Mouse (Mus musculus) kidney, adult 2 months (tissue): Measurements from ENCODE around the gene Tbc1d1. TPM values are rescaled to one million over a fixed set of nuclear protein-coding genes. Genes with fewer than 3 reads are reported as not detected.

Source experiments
- DNase-seq: peaks from one replicate; pipeline ENCODE4 v3.0.0; 2021
- H3K27ac ChIP-seq: fragments of 200-500 bp; 2 replicates; pipeline ENCODE4 v1.5.1; 2012; ENCODE audit warnings: low read depth, low read length, control low read depth, inconsistent platforms; ENCODE audit not compliant: insufficient read depth
- H3K27me3 ChIP-seq: fragments of 200-500 bp; replicated peaks from 2 replicates; pipeline ENCODE4 v1.6.1; 2012; ENCODE audit warnings: mild to moderate bottlenecking, moderate library complexity, low read length, inconsistent platforms; ENCODE audit not compliant: control insufficient read depth, insufficient read depth
- H3K36me3 ChIP-seq: fragments of 200-500 bp; 2 replicates; pipeline ENCODE4 v1.6.1; 2012; ENCODE audit warnings: mild to moderate bottlenecking, moderate library complexity, low read length, inconsistent platforms; ENCODE audit not compliant: control insufficient read depth, insufficient read depth
- H3K4me1 ChIP-seq: fragments of 200-500 bp; 2 replicates; pipeline ENCODE4 v1.6.1; 2011; ENCODE audit warnings: low read length; ENCODE audit not compliant: control insufficient read depth, insufficient read depth
- H3K4me3 ChIP-seq: fragments of 200-500 bp; 2 replicates; pipeline ENCODE4 v1.5.1; 2011; ENCODE audit warnings: mild to moderate bottlenecking, low read depth, low read length, control low read depth; ENCODE audit not compliant: insufficient read depth
- CTCF ChIP-seq: fragments of 200-500 bp; conservative IDR thresholded peaks from 2 replicates; pipeline ENCODE4 v1.5.1; 2011; ENCODE audit warnings: low read depth, mild to moderate bottlenecking, control low read depth, low read length, moderate library complexity, mixed read lengths; ENCODE audit not compliant: insufficient read depth, insufficient read length
- POLR2A ChIP-seq: fragments of 200-500 bp; IDR thresholded peaks from one replicate; pipeline ENCODE4 v1.6.1; 2011; ENCODE audit warnings: low read depth, low read length, control low read depth
- WGBS: fragments of 180-500 bp; shearing (Covaris S2); methylation state at CpG from one replicate; pipeline ENCODE4 v1.1.7; 2018; 5-methylcytosine and 5-hydroxymethylcytosine counted together
- polyA plus RNA-seq: library from polyadenylated mRNA; depleted of rRNA; stranded (reverse); fragments of >200 nt; gene quantifications from 2 replicates; pipeline ENCODE4 v1.2.3, GENCODE M21; 2012

Gene Tbc1d1
- polyA plus RNA-seq, 1 experiment = 38.3 TPM

DNA sequence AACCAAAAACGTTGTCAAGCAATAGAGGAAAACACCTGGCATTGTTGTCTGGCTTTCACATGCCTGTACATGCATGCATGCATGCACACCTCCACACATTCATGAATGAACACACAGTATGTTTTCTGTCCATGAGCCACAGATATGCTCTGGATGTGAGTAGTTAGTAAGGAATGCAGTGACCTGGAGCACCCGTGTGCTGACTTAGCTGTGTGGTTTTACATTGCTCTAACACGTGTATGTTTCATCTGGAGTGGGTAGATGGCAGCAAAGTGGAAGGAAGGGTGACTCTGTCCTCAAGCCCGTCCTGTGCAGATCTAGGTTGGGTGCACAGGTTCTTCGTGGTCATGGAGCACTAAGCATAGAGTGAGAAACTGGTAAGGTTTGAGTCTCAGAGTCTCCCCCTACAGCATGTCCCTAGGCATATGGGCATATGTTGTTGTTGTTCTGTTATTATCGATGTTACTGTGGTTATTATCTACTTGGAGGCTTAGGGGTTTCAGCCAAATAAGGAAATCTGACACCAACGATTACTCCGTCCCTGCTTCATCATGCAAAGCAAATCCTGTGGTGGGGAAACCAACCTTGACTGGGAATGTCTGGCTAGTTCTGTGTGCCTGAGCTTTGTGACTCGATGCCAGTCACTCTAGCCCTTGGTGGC lies 86.8 kb downstream of the Tbc1d1 start:
- no peak for DNase-seq
- peaks cover 28% of the 10 kb centered on the region for H3K4me1 ChIP-seq
- no peak overlapping the region for H3K4me3 ChIP-seq
- no peaks in the 10 kb centered on the region for H3K27me3 ChIP-seq
- WGBS = 27% methylated on average over 9 of the region's 9 CpGs
- no peaks in the 10 kb centered on the region for H3K36me3 ChIP-seq
- TF ChIP-seq CTCF = no peak
- TF ChIP-seq POLR2A = no peak
- H3K27ac ChIP-seq = peak overlapping the region; percentile 3; the same call in 1 of the 2 replicates

DNA sequence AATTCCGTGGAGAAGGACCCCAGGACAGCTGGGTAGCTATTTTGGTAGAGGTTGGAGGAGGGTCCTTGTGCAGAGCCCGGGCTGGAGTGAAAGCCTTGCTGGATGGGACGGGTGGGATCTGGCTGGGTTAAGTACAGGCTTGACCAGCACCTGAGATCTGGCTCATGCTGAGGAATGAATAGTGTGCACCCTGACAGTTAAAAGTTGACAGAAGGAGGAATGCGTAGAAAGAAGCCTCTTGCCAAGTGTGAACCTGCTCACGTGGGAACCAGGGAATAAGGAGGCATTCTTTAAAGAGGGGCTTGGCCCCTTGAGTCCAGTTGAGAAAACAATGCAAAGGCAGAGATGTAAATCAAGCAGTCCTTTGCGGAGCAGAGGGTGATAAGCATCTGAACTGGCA lies 87.6 kb downstream of the Tbc1d1 start:
- Histone ChIP-seq H3K36me3 (no peaks in the 10 kb centered on the region), H3K4me3 (no peak overlapping the region), H3K27ac (peak overlapping the region; percentile 2; the same call in 1 of the 2 replicates), H3K4me1 (peaks cover 28% of the 10 kb centered on the region), H3K27me3 (no peaks in the 10 kb centered on the region)
- TF ChIP-seq CTCF = no peak
- TF ChIP-seq POLR2A = no peak
- 41% methylated on average over 6 of the region's 6 CpGs for WGBS
- peak; percentile 55 for DNase-seq

DNA sequence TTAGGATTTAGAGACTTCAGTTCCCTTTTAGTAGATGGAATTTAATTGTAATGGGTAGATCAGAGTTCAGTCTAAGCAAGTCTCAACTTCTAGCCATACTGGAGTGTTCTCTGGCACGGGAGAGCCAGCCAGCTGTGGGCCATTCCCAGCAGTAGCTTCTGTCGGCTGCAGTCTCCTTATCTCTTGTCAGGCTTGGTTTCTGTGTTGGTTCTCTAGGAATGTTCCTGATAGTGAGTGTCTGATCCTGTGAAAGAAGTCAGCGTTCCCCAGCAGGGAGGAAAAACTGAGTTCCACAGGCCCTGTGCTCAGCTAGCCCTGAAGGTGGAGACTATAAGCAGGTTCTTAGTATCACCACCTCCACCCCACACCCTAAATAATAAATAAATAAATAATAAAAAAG lies 88.2 kb downstream of the Tbc1d1 start:
- no peak overlapping the region for H3K4me3 ChIP-seq
- H3K4me1 ChIP-seq = peaks cover 30% of the 10 kb centered on the region
- H3K27me3 ChIP-seq = no peaks in the 10 kb centered on the region
- H3K27ac ChIP-seq = no peak overlapping the region
- WGBS = 44% methylated on average over 3 of the region's 3 CpGs
- no peak for DNase-seq
- TF ChIP-seq POLR2A = no peak
- no peak for TF ChIP-seq CTCF
- H3K36me3 ChIP-seq = no peaks in the 10 kb centered on the region

DNA sequence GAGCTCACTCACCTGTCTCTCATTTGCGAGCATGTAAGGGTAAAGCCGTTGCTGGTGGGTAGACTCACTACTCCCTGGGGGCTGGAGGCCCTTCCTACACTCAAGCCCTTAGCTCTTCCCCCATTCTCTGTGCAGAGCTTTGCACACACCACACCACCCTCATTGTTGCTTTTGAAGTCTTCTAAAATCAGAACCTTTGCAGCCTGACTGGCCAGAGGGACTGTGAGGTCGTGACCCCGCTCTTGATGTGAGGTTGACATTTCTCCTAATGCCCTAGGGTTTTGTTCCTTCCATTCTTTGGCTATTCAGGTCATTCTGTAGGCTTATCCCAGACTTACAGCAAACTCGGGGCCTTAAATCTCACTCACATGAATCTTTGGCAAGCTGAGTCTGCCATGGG lies 88.6 kb downstream of the Tbc1d1 start:
- 74% methylated on average over 5 of the region's 5 CpGs for WGBS
- TF ChIP-seq CTCF (no peak), POLR2A (no peak)

DNA sequence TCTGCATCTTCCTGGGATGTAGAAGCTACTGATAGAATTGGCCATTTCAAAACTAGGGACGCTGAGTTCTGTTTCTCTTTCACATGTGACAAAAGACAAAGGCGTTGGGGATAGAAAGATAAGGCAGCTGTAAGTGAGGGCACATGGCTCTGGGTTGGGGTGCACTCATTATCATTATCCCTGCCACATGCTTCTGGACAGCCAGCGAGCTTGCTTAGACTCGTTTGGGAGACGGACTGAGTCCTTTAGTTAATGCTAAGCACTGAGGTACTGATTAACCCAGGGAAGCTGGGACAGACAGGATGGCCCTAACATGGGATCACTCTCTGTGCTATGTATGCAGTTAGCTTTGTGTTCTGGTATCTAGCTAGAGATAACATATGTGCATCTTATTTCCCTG lies 95.3 kb downstream of the Tbc1d1 start:
- WGBS = 34% methylated on average over 5 of the region's 5 CpGs
- peaks cover 27% of the 10 kb centered on the region for H3K4me1 ChIP-seq
- peak; percentile 91 for DNase-seq
- TF ChIP-seq CTCF (no peak), POLR2A (no peak)
- no peaks in the 10 kb centered on the region for H3K27me3 ChIP-seq
- H3K4me3 ChIP-seq = no peak overlapping the region
- no peaks in the 10 kb centered on the region for H3K36me3 ChIP-seq
- H3K27ac ChIP-seq = peak overlapping the region; percentile 77

More for the DNA sequence above, 88.6 kb downstream of the Tbc1d1 start:
- no peak for DNase-seq
- Histone ChIP-seq H3K36me3 (no peaks in the 10 kb centered on the region), H3K27ac (no peak overlapping the region), H3K4me3 (no peak overlapping the region), H3K27me3 (no peaks in the 10 kb centered on the region), H3K4me1 (peaks cover 30% of the 10 kb centered on the region)

DNA sequence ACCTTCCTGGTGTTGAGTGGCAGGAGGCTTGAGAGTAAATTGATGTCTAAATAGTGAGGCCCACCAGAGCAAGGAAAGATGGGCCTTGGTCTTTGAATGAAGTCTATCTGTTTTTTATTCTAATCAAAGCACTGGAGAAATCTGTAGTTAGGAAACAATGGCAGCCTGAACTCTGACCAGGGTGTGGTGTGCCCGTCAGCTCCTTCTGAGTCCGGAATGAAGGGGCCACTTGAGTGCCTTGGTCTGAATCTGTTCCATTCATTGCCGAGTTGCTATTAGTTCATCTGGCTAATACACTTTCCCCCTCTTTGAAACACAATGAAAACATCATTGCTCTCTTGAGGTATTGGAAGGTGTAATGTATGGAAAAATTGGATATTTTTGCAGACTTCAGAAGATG lies 98.2 kb downstream of the Tbc1d1 start:
- Histone ChIP-seq H3K4me3 (peak overlapping the region; percentile 38), H3K27ac (peak overlapping the region; percentile 73), H3K36me3 (no peaks in the 10 kb centered on the region), H3K27me3 (no peaks in the 10 kb centered on the region), H3K4me1 (peaks cover 25% of the 10 kb centered on the region)
- WGBS = 57% methylated on average over 3 of the region's 3 CpGs
- TF ChIP-seq CTCF (no peak), POLR2A (no peak)
- no peak for DNase-seq

DNA sequence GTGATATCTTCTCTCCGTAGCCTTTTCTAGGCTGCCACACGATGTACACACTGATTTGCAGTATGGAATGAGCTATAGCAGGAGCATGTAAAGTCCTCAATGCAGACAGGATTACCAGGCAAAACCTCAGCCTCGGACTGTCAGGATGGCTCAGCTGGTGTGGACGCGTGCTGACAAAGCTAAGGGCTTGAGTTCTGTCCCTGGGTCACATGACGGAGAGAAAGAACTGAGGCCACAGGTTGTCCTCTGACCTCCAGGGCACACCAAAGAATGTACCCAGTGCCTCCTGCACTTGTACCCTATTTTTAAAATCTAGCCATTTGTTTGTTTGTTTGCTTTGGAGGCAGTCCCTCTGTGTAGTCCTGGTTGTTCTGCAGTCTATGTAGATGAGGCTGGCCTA lies 98.9 kb downstream of the Tbc1d1 start:
- peak; percentile 89 for DNase-seq
- Histone ChIP-seq H3K4me1 (peaks cover 24% of the 10 kb centered on the region), H3K4me3 (peak overlapping the region; percentile 9; the same call in 1 of the 2 replicates), H3K27ac (peak overlapping the region; percentile 77), H3K36me3 (no peaks in the 10 kb centered on the region), H3K27me3 (no peaks in the 10 kb centered on the region)
- TF ChIP-seq CTCF (no peak), POLR2A (peak; percentile 44)
- 54% methylated on average over 6 of the region's 6 CpGs for WGBS
